Mouse (Mus musculus) midbrain, postnatal 0 days (tissue): Measurements from ENCODE around the gene Hoxc6. TPM values are rescaled to one million over a fixed set of nuclear protein-coding genes. Genes with fewer than 3 reads are reported as not detected.

Source experiments
- ATAC-seq: fragments of 200-750 bp; cut with Nextera tagmentation; 2 replicates; pipeline ENCODE4 v1.8.0; 2017; ENCODE audit warnings: moderate number of reproducible peaks, mild to moderate bottlenecking, moderate TSS enrichment, moderate library complexity; ENCODE audit not compliant: low FRiP score
- DNase-seq: peaks from one replicate; pipeline ENCODE4 v3.0.0-alpha.2; 2015; ENCODE audit warnings: low spot score
- H3K27ac ChIP-seq: fragments of 300-500 bp; sonication (generic); 2 replicates; pipeline ENCODE4 v1.5.1; 2014; ENCODE audit warnings: low read depth, mild to moderate bottlenecking, low read length, mixed read lengths
- H3K27me3 ChIP-seq: fragments of 300-500 bp; sonication (generic); 2 replicates; pipeline ENCODE4 v1.6.1; 2014; ENCODE audit warnings: low read length, control low read depth, mixed read lengths; ENCODE audit not compliant: insufficient read depth
- H3K36me3 ChIP-seq: fragments of 300-500 bp; sonication (generic); 2 replicates; pipeline ENCODE4 v1.6.1; 2014; ENCODE audit warnings: low read length, control low read depth, mixed read lengths; ENCODE audit not compliant: insufficient read depth
- H3K4me1 ChIP-seq: fragments of 300-500 bp; sonication (generic); 2 replicates; pipeline ENCODE4 v1.6.1; 2014; ENCODE audit warnings: mild to moderate bottlenecking, control low read depth, antibody characterized with exemption, low read length, mixed read lengths; ENCODE audit not compliant: insufficient read depth
- H3K4me2 ChIP-seq: fragments of 300-500 bp; sonication (generic); 2 replicates; pipeline ENCODE4 v1.6.1; 2014; ENCODE audit warnings: low read depth, mild to moderate bottlenecking, low read length, mixed read lengths; ENCODE audit not compliant: poor library complexity, severe bottlenecking
- H3K4me3 ChIP-seq: fragments of 300-500 bp; sonication (generic); 2 replicates; pipeline ENCODE4 v1.5.1; 2014; ENCODE audit warnings: low read depth, mild to moderate bottlenecking, low read length, moderate library complexity
- H3K9ac ChIP-seq: fragments of 300-500 bp; sonication (generic); replicated peaks from 2 replicates; pipeline ENCODE4 v1.6.1; 2014; ENCODE audit warnings: mild to moderate bottlenecking, low read length, moderate library complexity, mixed read lengths; ENCODE audit not compliant: poor library complexity, severe bottlenecking
- H3K9me3 ChIP-seq: fragments of 300-500 bp; sonication (generic); 2 replicates; pipeline ENCODE4 v1.6.1; 2016; ENCODE audit warnings: low read length, control low read depth
- CTCF ChIP-seq: IDR thresholded peaks from 2 replicates; pipeline ENCODE4 v1.5.1; 2016; ENCODE audit warnings: antibody characterized with exemption, mild to moderate bottlenecking
- WGBS: fragments of 180-500 bp; shearing (Covaris S2); extraction: QIAGEN DNeasy Blood & Tissue Kit; methylation state at CpG from one replicate; pipeline ENCODE4 v1.1.7; 2014; 5-methylcytosine and 5-hydroxymethylcytosine counted together
- polyA plus RNA-seq: library from polyadenylated mRNA; unstranded; fragments of >200 nt; fragmentation: Nextera tagmentation; extraction: Ambion mirVana; gene quantifications from 2 replicates; pipeline ENCODE4 v1.2.1, GENCODE M21; 2015
- total RNA-seq: library from RNA; depleted of rRNA; stranded (reverse); fragments of >200 nt; gene quantifications from 2 replicates; pipeline ENCODE4 v1.2.3, GENCODE M21; 2014

Gene Hoxc6
- total and polyA plus RNA-seq, 2 experiments from 2014 or later: not detected

GRCm38 (mm10) chr15:102967312-102967510 lies 30.8 kb upstream of the Hoxc6 start, which contains the start of gene Hoxc5:
Hoxc5 (plus strand) TSS chr15:102967443.
- H3K4me3 ChIP-seq: no peak within 1 kb of the TSS
- WGBS: 5% methylated on average over 12 of the region's 12 CpGs
- no peak for ATAC-seq

GRCm38 (mm10) chr15:102967511-102968397 lies 30.3 kb upstream of the Hoxc6 start:
- WGBS: 3% methylated on average over 34 of the region's 34 CpGs
- ATAC-seq: no peak

More at GRCm38 (mm10) chr15:102967312-102967510, 30.8 kb upstream of the Hoxc6 start, which contains the start of gene Hoxc5:
- TF ChIP-seq CTCF: no peak
- H3K4me1 ChIP-seq: no peaks in the 10 kb centered on the region
- H3K36me3 ChIP-seq: no peaks in the 10 kb centered on the region
- DNase-seq: no peak
- H3K27me3 ChIP-seq: peaks cover 93% of the 10 kb centered on the region
- H3K4me2 ChIP-seq: no peak within 1 kb of the TSS
- H3K27ac ChIP-seq: no peak within 1 kb of the TSS
- H3K9me3 ChIP-seq: no peaks in the 10 kb centered on the region; the same call in 1 of the 2 replicates
- H3K9ac ChIP-seq: no peak within 1 kb of the TSS

DNA sequence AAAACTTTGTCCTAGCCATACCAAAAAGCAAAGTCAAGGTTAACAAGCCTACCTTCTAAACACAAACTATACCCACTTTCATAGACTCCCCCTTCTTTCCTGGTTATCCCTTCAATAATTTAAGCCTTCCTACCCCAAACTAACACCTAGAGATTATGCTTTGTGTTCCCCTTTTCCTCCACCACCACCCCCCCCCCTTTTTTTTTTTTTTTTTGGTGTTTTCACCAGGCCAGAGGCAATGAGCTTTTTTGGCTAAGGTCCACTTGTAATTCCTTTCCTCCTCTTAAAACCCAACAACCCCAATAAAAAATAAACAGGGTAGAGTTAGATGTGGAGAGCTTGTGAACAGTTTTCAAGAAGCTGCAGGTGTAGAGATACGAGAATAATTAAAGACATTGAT lies 28.8 kb upstream of the Hoxc6 start:
- no peaks in the 10 kb centered on the region for H3K36me3 ChIP-seq
- peaks cover 93% of the 10 kb centered on the region for H3K27me3 ChIP-seq
- H3K4me1 ChIP-seq: no peaks in the 10 kb centered on the region
- no peak for ATAC-seq
- TF ChIP-seq CTCF: no peak
- WGBS: 32% methylated on average over 1 of the region's 1 CpGs
- H3K4me2 ChIP-seq: no peak overlapping the region
- no peak for DNase-seq
- H3K9me3 ChIP-seq: no peaks in the 10 kb centered on the region; the same call in 1 of the 2 replicates
- no peak overlapping the region for H3K4me3 ChIP-seq
- H3K27ac ChIP-seq: no peak overlapping the region
- no peak overlapping the region for H3K9ac ChIP-seq

More at GRCm38 (mm10) chr15:102967511-102968397, 30.3 kb upstream of the Hoxc6 start:
- H3K9ac ChIP-seq: no peak overlapping the region
- DNase-seq: no peak
- no peak for TF ChIP-seq CTCF
- H3K4me1 ChIP-seq: no peaks in the 10 kb centered on the region
- no peaks in the 10 kb centered on the region for H3K36me3 ChIP-seq
- H3K27ac ChIP-seq: no peak overlapping the region
- no peaks in the 10 kb centered on the region; the same call in 1 of the 2 replicates for H3K9me3 ChIP-seq
- no peak overlapping the region for H3K4me2 ChIP-seq
- peaks cover 93% of the 10 kb centered on the region for H3K27me3 ChIP-seq
- H3K4me3 ChIP-seq: no peak overlapping the region

- DNase-seq: peak; percentile 49
- WGBS: 2% methylated on average over 11 of the region's 12 CpGs
- Histone ChIP-seq H3K36me3 (no peaks in the 10 kb centered on the region), H3K27me3 (peaks cover 92% of the 10 kb centered on the region), H3K4me1 (no peaks in the 10 kb centered on the region), H3K27ac (no peak overlapping the region), H3K4me2 (no peak overlapping the region), H3K9ac (no peak overlapping the region), H3K9me3 (no peaks in the 10 kb centered on the region; the same call in 1 of the 2 replicates), H3K4me3 (no peak overlapping the region)
- peak; percentile 59 for TF ChIP-seq CTCF
- no peak for ATAC-seq
These were observed 27.3 kb upstream of the Hoxc6 start for GRCm38 (mm10) chr15:102970740-102971139.

DNA sequence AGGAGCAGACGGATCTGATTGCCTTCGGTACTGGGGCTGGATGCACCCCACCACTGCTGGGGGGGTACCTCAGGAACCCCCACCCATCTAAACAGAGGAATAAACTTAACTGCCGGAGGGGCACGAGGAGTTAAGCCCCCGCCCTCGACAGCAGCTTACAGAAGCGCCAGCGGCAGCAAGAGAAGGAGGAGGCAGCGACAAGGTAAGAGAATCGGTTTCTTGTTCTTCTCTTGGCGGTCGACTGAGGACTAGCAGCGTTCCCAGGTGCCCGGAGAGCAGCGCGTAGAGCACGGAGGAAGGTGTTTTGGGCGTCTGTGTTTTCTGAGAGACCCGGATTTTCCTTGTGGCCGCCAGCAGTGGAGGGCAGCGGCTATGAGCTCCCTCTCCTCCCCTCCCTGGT lies 25.8 kb upstream of the Hoxc6 start:
- Histone ChIP-seq H3K27me3 (peaks cover 91% of the 10 kb centered on the region), H3K27ac (no peak overlapping the region), H3K9ac (no peak overlapping the region), H3K9me3 (no peaks in the 10 kb centered on the region), H3K4me2 (no peak overlapping the region), H3K4me1 (no peaks in the 10 kb centered on the region), H3K4me3 (no peak overlapping the region), H3K36me3 (no peaks in the 10 kb centered on the region)
- WGBS: 2% methylated on average over 21 of the region's 21 CpGs
- DNase-seq (no peak), ATAC-seq (no peak)
- no peak for TF ChIP-seq CTCF

GRCm38 (mm10) chr15:102972753-102973152 lies 25.3 kb upstream of the Hoxc6 start:
- no peaks in the 10 kb centered on the region for H3K36me3 ChIP-seq
- TF ChIP-seq CTCF: no peak
- H3K27ac ChIP-seq: no peak overlapping the region
- DNase-seq: no peak
- H3K4me3 ChIP-seq: no peak overlapping the region
- 0% methylated on average over 6 of the region's 6 CpGs for WGBS
- H3K4me1 ChIP-seq: no peaks in the 10 kb centered on the region
- ATAC-seq: no peak
- no peak overlapping the region for H3K4me2 ChIP-seq
- peaks cover 91% of the 10 kb centered on the region for H3K27me3 ChIP-seq
- H3K9ac ChIP-seq: no peak overlapping the region
- no peaks in the 10 kb centered on the region for H3K9me3 ChIP-seq
